Mouse (Mus musculus): ENCODE measurements at regions not wholly inside any gene's neighbourhood (a gene's known extent, or its start where the extent isn't known, plus 50 kb on each side); places are given as distances from the start of the nearest gene placed in this dataset.

GRCm38 (mm10) chr3:17795271-17796260, 152.6 kb upstream of the Cypt12 start:
- Histone ChIP-seq H3K9me3 (ENCODE audit: low read length) (no peaks in the 10 kb centered on the region), H3K4me1 (ENCODE audit: insufficient read depth) (no peaks in the 10 kb centered on the region), H3K4me2 (ENCODE audit: low read depth) (peak overlapping the region; percentile 75), H3K36me3 (ENCODE audit: insufficient read depth) (peaks cover 5% of the 10 kb centered on the region; the same call in 1 of the 2 replicates), H3K27ac (ENCODE audit: low read depth, low read length) (peak overlapping the region; percentile 91), H3K4me3 (ENCODE audit: low read depth, low read length) (peak overlapping the region; percentile 57), H3K27me3 (ENCODE audit: insufficient read depth, low read length) (no peaks in the 10 kb centered on the region), H3K9ac (peak overlapping the region; percentile 89)
- DNase-seq, result peak; percentile 68
- WGBS, result 33% methylated on average over 24 of the region's 24 CpGs
- TF ChIP-seq CTCF (IDR thresholded peaks at IDR 0.05; ENCODE audit: low read depth), result no peak
- ATAC-seq, result no peak

- WGBS, result 30% methylated on average over 3 of the region's 3 CpGs
- Histone ChIP-seq H3K9ac (peak overlapping the region; percentile 89), H3K4me1 (ENCODE audit: insufficient read depth) (no peaks in the 10 kb centered on the region), H3K36me3 (ENCODE audit: insufficient read depth) (peaks cover 5% of the 10 kb centered on the region; the same call in 1 of the 2 replicates), H3K27me3 (ENCODE audit: insufficient read depth, low read length) (no peaks in the 10 kb centered on the region), H3K4me2 (ENCODE audit: low read depth) (peak overlapping the region; percentile 75), H3K27ac (ENCODE audit: low read depth, low read length) (peak overlapping the region; percentile 91), H3K9me3 (ENCODE audit: low read length) (no peaks in the 10 kb centered on the region), H3K4me3 (ENCODE audit: low read depth, low read length) (peak overlapping the region; percentile 57)
- DNase-seq (peak; percentile 70), ATAC-seq (peak; percentile 9; the same call in 1 of the 2 replicates)
- no peak for TF ChIP-seq CTCF (IDR thresholded peaks at IDR 0.05; ENCODE audit: low read depth)
Observed at GRCm38 (mm10) chr3:17796766-17797165, 151.4 kb upstream of the Cypt12 start.

GRCm38 (mm10) chr3:17798399-17798798, 149.8 kb upstream of the Cypt12 start:
- H3K27ac ChIP-seq (ENCODE audit: low read depth, low read length), result peak overlapping the region; percentile 42; the same call in 1 of the 2 replicates
- peak overlapping the region; percentile 16 for H3K4me2 ChIP-seq (ENCODE audit: low read depth)
- H3K9me3 ChIP-seq (ENCODE audit: low read length), result no peaks in the 10 kb centered on the region
- H3K36me3 ChIP-seq (ENCODE audit: insufficient read depth), result peaks cover 5% of the 10 kb centered on the region; the same call in 1 of the 2 replicates
- no peaks in the 10 kb centered on the region for H3K27me3 ChIP-seq (ENCODE audit: insufficient read depth, low read length)
- H3K9ac ChIP-seq, result no peak overlapping the region
- TF ChIP-seq CTCF (IDR thresholded peaks at IDR 0.05; ENCODE audit: low read depth), result peak; percentile 76
- ATAC-seq (no peak), DNase-seq (peak; percentile 88)
- H3K4me1 ChIP-seq (ENCODE audit: insufficient read depth), result peaks cover 3% of the 10 kb centered on the region; the same call in 1 of the 2 replicates
- 13% methylated on average over 12 of the region's 12 CpGs for whole genome bisulfite sequencing
- H3K4me3 ChIP-seq (ENCODE audit: low read depth, low read length), result peak overlapping the region; percentile 8

GRCm38 (mm10) chr3:17799120-17799519, 149.1 kb upstream of the Cypt12 start:
- Histone ChIP-seq H3K36me3 (ENCODE audit: insufficient read depth) (peaks cover 5% of the 10 kb centered on the region; the same call in 1 of the 2 replicates), H3K27ac (ENCODE audit: low read depth, low read length) (peak overlapping the region; percentile 46; the same call in 1 of the 2 replicates), H3K4me1 (ENCODE audit: insufficient read depth) (peaks cover 3% of the 10 kb centered on the region; the same call in 1 of the 2 replicates), H3K4me3 (ENCODE audit: low read depth, low read length) (no peak overlapping the region), H3K9me3 (ENCODE audit: low read length) (no peaks in the 10 kb centered on the region), H3K4me2 (ENCODE audit: low read depth) (peak overlapping the region; percentile 27), H3K9ac (peak overlapping the region; percentile 31; the same call in 1 of the 2 replicates), H3K27me3 (ENCODE audit: insufficient read depth, low read length) (no peaks in the 10 kb centered on the region)
- ATAC-seq, result no peak
- no peak for TF ChIP-seq CTCF (IDR thresholded peaks at IDR 0.05; ENCODE audit: low read depth)
- 42% methylated on average over 6 of the region's 6 CpGs for WGBS
- no peak for DNase-seq

- H3K4me3 ChIP-seq (ENCODE audit: low read depth, low read length), result no peak overlapping the region
- no peaks in the 10 kb centered on the region for H3K9me3 ChIP-seq (ENCODE audit: low read length)
- peaks cover 3% of the 10 kb centered on the region; the same call in 1 of the 2 replicates for H3K4me1 ChIP-seq (ENCODE audit: insufficient read depth)
- no peaks in the 10 kb centered on the region for H3K27me3 ChIP-seq (ENCODE audit: insufficient read depth, low read length)
- 0 out of 2 replicates have a peak, but pooled peaks cover 5% of the 10 kb centered on the region for H3K36me3 ChIP-seq (ENCODE audit: insufficient read depth)
- H3K27ac ChIP-seq (ENCODE audit: low read depth, low read length), result no peak overlapping the region
- no peak for ATAC-seq
- DNase-seq, result no peak
- no peak for TF ChIP-seq CTCF (IDR thresholded peaks at IDR 0.05; ENCODE audit: low read depth)
- no peak overlapping the region for H3K9ac ChIP-seq
- no peak overlapping the region for H3K4me2 ChIP-seq (ENCODE audit: low read depth)
- 69% methylated on average over 2 of the region's 2 CpGs for WGBS
Observed at GRCm38 (mm10) chr3:17800810-17801209, 147.4 kb upstream of the Cypt12 start.

- H3K9ac ChIP-seq, result no peak overlapping the region
- H3K4me2 ChIP-seq (ENCODE audit: low read depth), result no peak overlapping the region
- no peaks in the 10 kb centered on the region for H3K36me3 ChIP-seq (ENCODE audit: insufficient read depth)
- H3K4me3 ChIP-seq (ENCODE audit: low read depth, low read length), result no peak overlapping the region
- no peak for DNase-seq
- no peaks in the 10 kb centered on the region for H3K9me3 ChIP-seq (ENCODE audit: low read length)
- no peak for ATAC-seq
- 73% methylated on average over 5 of the region's 5 CpGs for WGBS
- TF ChIP-seq CTCF (IDR thresholded peaks at IDR 0.05; ENCODE audit: low read depth), result no peak
- no peak overlapping the region for H3K27ac ChIP-seq (ENCODE audit: low read depth, low read length)
- H3K4me1 ChIP-seq (ENCODE audit: insufficient read depth), result peaks cover 3% of the 10 kb centered on the region; the same call in 1 of the 2 replicates
- no peaks in the 10 kb centered on the region for H3K27me3 ChIP-seq (ENCODE audit: insufficient read depth, low read length)
Observed at GRCm38 (mm10) chr3:17801479-17801878, 146.7 kb upstream of the Cypt12 start.

GRCm38 (mm10) chr3:17805185-17805584, 143.0 kb upstream of the Cypt12 start:
- no peaks in the 10 kb centered on the region for H3K27me3 ChIP-seq (ENCODE audit: insufficient read depth, low read length)
- 42% methylated on average over 1 of the region's 1 CpGs for WGBS
- H3K9me3 ChIP-seq (ENCODE audit: low read length), result no peaks in the 10 kb centered on the region
- ATAC-seq, result peak; percentile 65
- peak overlapping the region; percentile 41; the same call in 1 of the 2 replicates for H3K27ac ChIP-seq (ENCODE audit: low read depth, low read length)
- H3K4me2 ChIP-seq (ENCODE audit: low read depth), result no peak overlapping the region
- no peak overlapping the region for H3K4me3 ChIP-seq (ENCODE audit: low read depth, low read length)
- H3K36me3 ChIP-seq (ENCODE audit: insufficient read depth), result no peaks in the 10 kb centered on the region
- no peak for TF ChIP-seq CTCF (IDR thresholded peaks at IDR 0.05; ENCODE audit: low read depth)
- no peak overlapping the region for H3K9ac ChIP-seq
- peaks cover 3% of the 10 kb centered on the region; the same call in 1 of the 2 replicates for H3K4me1 ChIP-seq (ENCODE audit: insufficient read depth)
- no peak for DNase-seq

Data from forebrain, postnatal 0 days (tissue).